Mouse (Mus musculus) common myeloid progenitor, adult 5-6 weeks (primary cell): ENCODE data around the gene Epha4. TPM values are rescaled to one million over a fixed set of nuclear protein-coding genes. Genes with fewer than 3 reads are reported as not detected.

Source experiments
- ATAC-seq: replicated peaks from 2 replicates; pipeline ENCODE4 v1.8.0; 2016; ENCODE audit warnings: low read depth, mild to moderate bottlenecking, moderate TSS enrichment, inconsistent platforms; ENCODE audit not compliant: poor library complexity, severe bottlenecking
- total RNA-seq: library from RNA; stranded (forward); fragments of 200-1000, 187-1606 nt; gene quantifications from 2 replicates; pipeline ENCODE4 v1.2.3, GENCODE M21; 2017

The Epha4 gene
- total RNA-seq, 1 experiment from 2014 or later, result 1.5 TPM

DNA sequence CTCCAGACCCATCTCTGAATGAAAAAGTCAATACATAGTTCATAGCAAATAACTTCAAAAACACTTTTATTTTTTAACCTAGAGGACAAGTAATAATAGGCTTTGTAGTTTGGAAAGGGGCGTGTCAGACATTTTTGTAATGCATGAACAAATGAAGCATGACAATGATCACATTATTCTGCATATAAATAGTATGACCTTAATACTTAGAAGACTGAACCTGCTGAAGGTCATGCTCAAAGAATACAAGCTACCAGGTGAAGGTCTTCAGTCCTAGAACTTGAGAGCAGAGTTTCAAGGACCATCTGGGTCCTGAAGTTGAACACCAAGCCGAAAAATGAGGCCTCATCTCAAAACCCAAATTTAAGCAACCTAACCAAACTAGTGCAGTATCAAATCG is 62.2 kb downstream of the Epha4 start:
- ATAC-seq, result no peak

DNA sequence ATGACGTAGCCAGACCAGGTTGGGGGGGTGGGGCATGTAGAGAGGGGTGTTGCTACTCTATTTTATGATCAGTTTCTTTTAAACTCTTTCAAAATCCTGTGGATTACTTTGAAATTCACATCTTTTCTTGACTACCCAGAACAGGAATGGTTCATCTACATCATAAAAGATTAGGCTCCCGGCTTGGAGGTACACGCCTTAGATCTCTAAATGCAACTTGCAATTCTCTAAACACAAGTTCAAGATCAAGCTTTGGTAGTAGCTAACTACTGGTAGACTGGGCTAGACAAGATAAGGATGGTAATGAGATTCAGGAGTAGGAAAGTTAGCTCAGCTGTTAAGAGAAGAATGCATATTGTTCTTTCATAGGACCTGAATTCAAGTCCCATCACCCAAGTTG is 63.3 kb downstream of the Epha4 start:
- ATAC-seq, result no peak

DNA sequence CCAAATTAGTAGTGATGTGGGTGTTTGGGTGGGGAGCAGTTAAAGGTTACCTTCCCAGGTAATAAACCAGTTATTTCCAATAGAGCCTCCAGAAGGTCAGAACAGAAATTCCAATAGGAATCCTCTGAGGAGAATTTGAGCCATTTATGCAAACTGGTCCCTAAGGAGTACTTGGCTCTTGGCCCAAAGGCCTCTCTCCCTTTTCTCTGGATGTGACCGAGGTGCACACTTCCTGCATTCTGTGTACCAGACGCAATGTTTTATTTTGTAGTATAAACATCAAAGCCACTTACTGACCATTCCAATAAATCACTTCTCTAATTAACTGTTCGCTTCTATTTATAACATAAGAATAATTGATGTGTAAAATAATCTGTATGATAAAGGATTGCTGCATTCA is 64.7 kb downstream of the Epha4 start:
- no peak for ATAC-seq

DNA sequence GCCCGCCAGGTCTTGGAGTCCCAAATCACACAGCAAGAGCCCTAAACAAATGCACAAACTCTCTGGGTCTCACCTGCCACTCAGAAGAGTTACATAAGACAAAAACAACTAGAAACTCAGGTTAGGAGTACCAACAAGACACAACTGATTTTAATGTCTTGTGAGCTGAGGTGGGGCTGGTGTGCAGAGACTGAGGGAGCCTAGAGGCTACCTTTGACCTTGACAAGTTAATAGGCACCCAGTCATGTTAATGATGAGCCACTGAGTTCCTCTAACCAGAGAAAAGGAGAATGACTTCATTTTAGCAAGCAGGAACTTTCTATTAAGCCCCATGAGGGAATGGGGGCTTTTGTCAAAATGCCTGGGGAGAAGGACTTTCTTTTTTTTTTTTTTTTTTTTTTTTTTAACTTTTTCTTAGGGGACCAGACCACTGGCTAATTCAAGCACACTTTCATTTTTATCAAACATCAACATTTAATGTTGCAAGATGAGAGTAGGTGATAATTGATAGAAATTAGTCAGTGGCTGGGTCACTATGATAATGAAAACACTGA is 67.8 kb downstream of the Epha4 start:
- ATAC-seq, result no peak

DNA sequence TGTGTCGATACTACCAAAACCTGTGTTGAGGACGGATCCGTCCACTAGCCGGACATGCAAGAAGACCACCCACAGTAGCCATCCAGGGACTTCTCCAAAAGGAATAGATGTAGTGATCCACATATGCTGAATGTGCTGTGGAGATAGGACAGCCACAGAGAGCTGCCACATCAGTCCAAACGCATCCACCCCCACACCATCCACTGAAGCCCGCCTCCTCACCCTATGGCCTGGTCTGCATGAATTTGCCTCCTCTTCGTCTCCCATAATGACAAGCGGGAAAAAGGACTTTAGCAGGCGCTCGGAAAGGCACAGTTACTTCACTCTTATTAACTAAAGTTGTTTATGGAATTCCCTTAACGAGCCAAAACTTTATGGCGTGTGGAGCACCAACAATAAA is 68.5 kb downstream of the Epha4 start:
- ATAC-seq, result no peak

GRCm38 (mm10) chr1:77444648-77445047 is 70.2 kb downstream of the Epha4 start:
- ATAC-seq, result no peak

DNA sequence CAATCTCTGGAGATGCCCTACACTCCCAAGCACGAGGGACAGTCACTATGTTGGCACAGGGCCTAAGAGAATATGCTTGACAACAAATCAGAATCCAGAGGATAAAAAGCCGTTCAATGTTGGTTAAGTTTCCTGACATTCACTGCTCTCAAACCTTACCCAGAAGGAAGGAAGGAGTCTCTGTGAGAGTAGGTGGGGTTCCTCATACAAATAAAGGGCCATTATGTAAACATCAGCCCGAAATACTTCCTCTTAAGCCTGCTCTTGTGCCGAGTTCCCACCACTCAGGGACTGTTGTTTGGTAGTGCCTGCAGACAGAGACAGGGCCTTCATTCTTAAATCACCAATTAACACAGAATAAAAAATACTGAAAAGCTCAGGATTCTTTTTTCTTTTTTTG is 72.9 kb downstream of the Epha4 start:
- peak; percentile 84 for ATAC-seq

DNA sequence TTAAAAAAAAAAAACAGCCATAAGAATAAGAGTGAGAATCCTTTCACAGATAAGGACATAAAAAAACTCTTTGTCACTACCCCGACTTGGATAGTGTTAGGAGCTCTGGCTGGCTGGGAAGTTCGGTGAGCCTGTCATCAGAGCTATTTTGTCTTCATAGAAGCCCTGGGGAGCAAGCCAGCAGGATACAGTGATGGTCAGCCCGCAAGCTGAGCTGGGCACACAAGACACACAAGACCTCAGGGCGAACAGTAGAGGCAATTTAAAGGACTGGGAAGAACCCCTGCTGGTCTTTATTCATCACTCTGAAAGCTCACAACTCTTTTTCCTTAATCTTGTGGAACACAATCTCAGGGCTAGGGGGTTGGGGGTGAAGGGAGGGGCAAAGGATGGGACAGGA is 73.5 kb downstream of the Epha4 start:
- ATAC-seq, result no peak

- ATAC-seq, result no peak
Measured at GRCm38 (mm10) chr1:77440512-77440911, 74.4 kb downstream of the Epha4 start.

- no peak for ATAC-seq
Measured at GRCm38 (mm10) chr1:77439383-77440074, 75.4 kb downstream of the Epha4 start.

DNA sequence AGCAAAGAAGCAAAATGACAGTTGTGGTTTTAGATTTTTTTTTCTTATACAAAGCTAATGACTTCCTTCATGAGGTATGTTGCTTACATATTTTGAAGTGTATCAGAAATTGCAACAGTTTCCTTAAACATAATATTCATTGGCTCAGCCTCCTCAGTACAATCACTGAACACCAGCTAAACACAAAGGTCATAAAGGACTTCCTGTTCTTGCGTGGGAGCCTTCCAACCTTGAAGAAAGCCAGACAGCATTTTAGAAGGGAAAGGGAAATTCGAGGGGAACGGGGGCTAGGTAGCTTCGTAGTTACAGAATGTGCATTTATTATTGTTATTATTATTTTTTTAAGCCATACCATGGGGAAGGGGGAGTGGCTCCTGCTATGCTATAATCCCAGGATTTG is 76.2 kb downstream of the Epha4 start:
- ATAC-seq, result peak; percentile 43; the same call in 1 of the 2 replicates

GRCm38 (mm10) chr1:77437881-77438610 is 76.8 kb downstream of the Epha4 start:
- no peak for ATAC-seq

DNA sequence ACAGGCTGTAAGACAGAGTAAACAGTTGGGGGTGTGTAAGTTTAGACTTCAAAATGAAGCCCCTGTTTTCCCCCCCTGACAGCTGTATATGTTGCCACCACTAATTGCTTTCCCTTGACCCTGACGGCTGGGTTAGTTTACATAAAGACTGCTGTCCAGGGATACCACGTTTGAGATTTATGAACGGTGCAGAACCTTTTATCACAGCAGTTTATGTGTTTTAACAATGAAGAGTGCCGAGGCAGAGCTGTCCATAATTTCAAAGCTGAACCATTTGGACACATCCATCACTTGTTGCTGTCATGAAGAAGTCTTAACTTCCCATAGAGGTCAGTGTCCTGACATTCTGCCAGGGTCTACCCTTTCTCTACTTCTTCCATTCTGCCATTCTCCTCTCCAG is 79.8 kb downstream of the Epha4 start:
- ATAC-seq, result no peak

- ATAC-seq, result no peak
Measured at GRCm38 (mm10) chr1:77433148-77433547, 81.7 kb downstream of the Epha4 start.

GRCm38 (mm10) chr1:77432489-77432888 is 82.4 kb downstream of the Epha4 start:
- ATAC-seq, result no peak

GRCm38 (mm10) chr1:77429174-77429573 is 85.7 kb downstream of the Epha4 start:
- no peak for ATAC-seq

GRCm38 (mm10) chr1:77426956-77427355 is 87.9 kb downstream of the Epha4 start:
- ATAC-seq, result no peak

- no peak for ATAC-seq
Measured at GRCm38 (mm10) chr1:77425171-77425570, 89.7 kb downstream of the Epha4 start.

GRCm38 (mm10) chr1:77421081-77421480 is 93.8 kb downstream of the Epha4 start:
- ATAC-seq, result no peak

DNA sequence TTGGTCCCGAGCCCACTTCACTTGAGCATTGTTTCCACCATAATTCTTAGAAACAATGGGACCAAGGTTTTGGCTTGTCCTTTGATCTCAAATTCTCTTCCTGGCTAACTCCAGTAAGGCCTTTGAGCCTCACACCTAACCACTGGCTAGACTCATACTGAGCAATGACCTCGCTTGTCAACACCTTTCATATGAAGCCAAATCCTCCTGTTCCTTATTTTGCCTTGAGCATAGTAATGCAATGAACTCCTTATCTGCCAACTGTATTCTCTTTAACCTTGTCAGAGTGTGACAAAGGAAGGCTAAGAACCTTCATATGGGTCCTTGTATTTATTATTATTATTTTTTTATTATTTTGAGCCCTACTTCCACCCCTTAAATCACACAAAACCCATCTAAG is 94.5 kb downstream of the Epha4 start:
- ATAC-seq, result no peak

GRCm38 (mm10) chr1:77416872-77417271 is 98.0 kb downstream of the Epha4 start:
- peak; percentile 57 for ATAC-seq
